In the genomic region with DNA sequence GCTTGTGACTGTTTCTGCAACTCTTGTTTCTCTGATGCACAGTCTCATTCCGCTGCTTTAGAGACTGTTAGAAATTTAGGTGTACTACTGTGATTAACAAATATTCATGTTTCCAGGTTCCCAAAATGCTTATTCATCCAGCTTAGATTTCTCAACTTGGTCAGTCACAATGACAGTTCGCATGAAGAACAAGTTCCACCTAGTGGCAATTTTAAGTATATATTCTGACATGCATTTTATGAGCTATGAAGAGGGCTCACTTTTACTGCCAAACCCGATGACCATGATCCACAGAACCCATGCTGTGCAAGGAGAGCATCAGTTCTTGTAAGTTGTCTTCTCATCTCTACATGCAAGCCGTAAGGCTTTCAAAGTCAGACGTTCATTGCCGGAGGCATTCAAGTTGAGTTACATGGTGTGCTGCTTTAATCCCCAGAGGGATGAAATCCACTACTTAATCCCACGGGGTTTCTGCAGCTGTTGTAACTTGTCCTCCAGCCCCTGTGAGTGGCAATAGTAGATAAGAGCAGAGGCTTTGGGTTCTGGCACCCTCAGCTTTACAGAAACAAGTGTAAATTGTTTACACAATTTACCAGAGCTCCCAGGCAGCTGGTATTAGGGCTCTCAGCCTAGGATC, we compare ENCODE assay signal across 10 mouse cellular contexts. TPM values are rescaled to one million over a fixed set of nuclear protein-coding genes. Genes with fewer than 3 reads are reported as not detected.
DNase-seq lines count a peak whose midpoint lies in the region; ATAC-seq and TF ChIP-seq lines count a peak whose summit lies in the region.
"Had no signal": no experiment of that assay in that cellular context is flagged by ENCODE, and none has a peak within 500 bp of the region (broad histone marks: within the 10 kb centered on the region; RNA-seq: fewer than 3 reads in every experiment).

No protein-coding gene starts in this region.

- intact Hi-C loops in heart, adult 2 months (cut with DNase I): loop anchor here (10.0 kb wide), 1 partner anchor 231 kb away; no protein-coding TSS in a partner anchor

- DNase-seq in heart, adult 2 months: peak in 1 of 2 experiments; percentile 29
- DNase-seq in midbrain, postnatal 0 days (ENCODE audit: low spot score): peak; percentile 42
- DNase-seq in midbrain, embryonic 11.5 days (ENCODE audit: low spot score, missing footprints): no peak
- DNase-seq in urinary bladder, postnatal 25 days (ENCODE audit: low spot score): no peak
- no peak for DNase-seq in right cerebral cortex, postnatal 10 days (ENCODE audit: low spot score in 2 of 2)
- DNase-seq in adrenal gland, postnatal 14 days: no peak
- DNase-seq: gastrocnemius, postnatal 14 days had no signal

- TF ChIP-seq POLR2A in heart, adult 2 months (IDR thresholded peaks at IDR 0.05; ENCODE audit: insufficient read depth, low read depth, low read length): no peak

- ATAC-seq in heart, embryonic 12.5 days (ENCODE audit: insufficient number of reproducible peaks, low FRiP score): no peak
- ATAC-seq in midbrain, postnatal 0 days (ENCODE audit: low FRiP score): no peak
- no peak for ATAC-seq in midbrain, embryonic 11.5 days (ENCODE audit: low FRiP score)
- 0 out of 2 replicates have a peak, but pooled peaks have one; percentile 46 for ATAC-seq in erythroblast, adult 5-6 weeks (replicated peaks; ENCODE audit: low FRiP score, poor library complexity, severe bottlenecking)

- WGBS in heart, adult 2 months: 26% methylated on average over 7 of the region's 7 CpGs
- WGBS in heart, embryonic 12.5 days: 42% methylated on average over 7 of the region's 7 CpGs
- 28% methylated on average over 7 of the region's 7 CpGs for WGBS in midbrain, postnatal 0 days
- WGBS in midbrain, embryonic 11.5 days: 41% methylated on average over 7 of the region's 7 CpGs

- H3K36me3 ChIP-seq in heart, adult 2 months (ENCODE audit: control insufficient read depth, insufficient read depth, low read length): no peaks in the 10 kb centered on the region
- no peaks in the 10 kb centered on the region for H3K36me3 ChIP-seq in heart, embryonic 12.5 days
- H3K36me3 ChIP-seq in midbrain, postnatal 0 days (ENCODE audit: insufficient read depth, low read length): no peaks in the 10 kb centered on the region
- no peaks in the 10 kb centered on the region for H3K36me3 ChIP-seq in midbrain, embryonic 11.5 days (ENCODE audit: control insufficient read depth, insufficient read depth, low read length)

- peak; percentile 75 for TF ChIP-seq CTCF in heart, adult 2 months (IDR thresholded peaks at IDR 0.05)
- peak; percentile 73 for TF ChIP-seq CTCF in midbrain, postnatal 0 days (IDR thresholded peaks at IDR 0.05)

- no peak for TF ChIP-seq EP300 in heart, adult 2 months (IDR thresholded peaks at IDR 0.05; ENCODE audit: insufficient read depth, low read depth, low read length)

- H3K9ac ChIP-seq in heart, adult 2 months (ENCODE audit: low read depth, low read length): no peak overlapping the region
- H3K9ac ChIP-seq in heart, embryonic 12.5 days: no peak overlapping the region
- H3K9ac ChIP-seq in midbrain, postnatal 0 days (replicated peaks; ENCODE audit: low read length, poor library complexity, severe bottlenecking): no peak overlapping the region
- no peak overlapping the region for H3K9ac ChIP-seq in midbrain, embryonic 11.5 days (ENCODE audit: low read length)

- H3K9me3 ChIP-seq in heart, embryonic 12.5 days (replicated peaks): no peaks in the 10 kb centered on the region
- no peaks in the 10 kb centered on the region for H3K9me3 ChIP-seq in midbrain, postnatal 0 days (ENCODE audit: low read length)
- H3K9me3 ChIP-seq in midbrain, embryonic 11.5 days (ENCODE audit: control insufficient read depth, low read length): no peaks in the 10 kb centered on the region

- H3K79me2 ChIP-seq in heart, adult 2 months (replicated peaks; ENCODE audit: control insufficient read depth, insufficient read depth, low read length): no peaks in the 10 kb centered on the region

- H3K4me2 ChIP-seq in heart, embryonic 12.5 days: no peak overlapping the region
- no peak overlapping the region for H3K4me2 ChIP-seq in midbrain, postnatal 0 days (ENCODE audit: low read depth, low read length, poor library complexity, severe bottlenecking)
- no peak overlapping the region for H3K4me2 ChIP-seq in midbrain, embryonic 11.5 days

- no peaks in the 10 kb centered on the region for H3K27me3 ChIP-seq in heart, adult 2 months (ENCODE audit: control insufficient read depth, insufficient read depth, low read length)
- peaks cover 29% of the 10 kb centered on the region for H3K27me3 ChIP-seq in heart, embryonic 12.5 days (replicated peaks)
- H3K27me3 ChIP-seq in midbrain, postnatal 0 days (ENCODE audit: insufficient read depth, low read length): no peaks in the 10 kb centered on the region
- no peaks in the 10 kb centered on the region for H3K27me3 ChIP-seq in midbrain, embryonic 11.5 days (ENCODE audit: control insufficient read depth, insufficient read depth, low read length)

- H3K27ac ChIP-seq in heart, adult 2 months: no peak overlapping the region
- no peak overlapping the region for H3K27ac ChIP-seq in heart, embryonic 12.5 days (ENCODE audit: poor library complexity, severe bottlenecking)
- no peak overlapping the region for H3K27ac ChIP-seq in midbrain, postnatal 0 days (ENCODE audit: low read depth, low read length)
- no peak overlapping the region for H3K27ac ChIP-seq in midbrain, embryonic 11.5 days (ENCODE audit: low read depth, low read length)

- H3K4me3 ChIP-seq in heart, adult 2 months: no peak overlapping the region
- no peak overlapping the region for H3K4me3 ChIP-seq in heart, embryonic 12.5 days
- no peak overlapping the region for H3K4me3 ChIP-seq in midbrain, postnatal 0 days (ENCODE audit: low read depth, low read length)
- no peak overlapping the region for H3K4me3 ChIP-seq in midbrain, embryonic 11.5 days (ENCODE audit: low read depth, low read length)

- H3K4me1 ChIP-seq in heart, adult 2 months (ENCODE audit: control insufficient read depth, insufficient read depth, low read length): no peaks in the 10 kb centered on the region; the same call in none of the 2 replicates
- no peaks in the 10 kb centered on the region for H3K4me1 ChIP-seq in heart, embryonic 12.5 days (replicated peaks)
- H3K4me1 ChIP-seq in midbrain, postnatal 0 days (ENCODE audit: insufficient read depth, low read length): no peaks in the 10 kb centered on the region
- H3K4me1 ChIP-seq in midbrain, embryonic 11.5 days (ENCODE audit: control insufficient read depth, insufficient read depth, low read length): no peaks in the 10 kb centered on the region

RNA-seq across cellular contexts. Expression of gene Acoxl, which starts 6.8 kb away (rescaled TPM):
- total RNA-seq in heart, adult 2 months (2021): not detected
- 0.14 TPM in 1 of 2 replicates, not detected in the other for polyA plus RNA-seq in heart, adult 2 months (2012; rRNA removed)
- polyA plus RNA-seq in heart, embryonic 12.5 days (2016; fragmentation: Nextera tagmentation; extraction: Ambion mirVana): 0.19 and 0.32 TPM in 2 replicates
- 0.05 TPM in 1 of 2 replicates, not detected in the other for total RNA-seq in midbrain, postnatal 0 days (2014; rRNA removed)
- 0.12 and 0.31 TPM in 2 replicates for polyA plus RNA-seq in midbrain, postnatal 0 days (2015; fragmentation: Nextera tagmentation; extraction: Ambion mirVana)
- polyA plus RNA-seq in midbrain, embryonic 11.5 days (2014; fragmentation: Nextera tagmentation; extraction: Ambion mirVana): 0.18 TPM in 1 of 2 replicates, not detected in the other
- not detected in 2 replicates for total RNA-seq in erythroblast, adult 5-6 weeks (2015; ENCODE audit: low replicate concordance)
- total RNA-seq in erythroblast, adult 5-6 weeks (2017; ENCODE audit: low replicate concordance): not detected in 2 replicates
- total RNA-seq in adrenal gland, postnatal 14 days (2021): 0.23 and 0.48 TPM in 2 replicates
- total RNA-seq: left cerebral cortex, postnatal 36 days had no signal

RNA-seq across cellular contexts. Expression of gene Bub1, which starts 13.8 kb away (rescaled TPM):
- under 1 TPM in 1 of 2 experiments, not detected in 1; 0.29 TPM for total RNA-seq in heart, adult 2 months (2021)
- polyA plus RNA-seq in heart, adult 2 months (2012; rRNA removed): 0.21 and 0.32 TPM in 2 replicates
- polyA plus RNA-seq in heart, embryonic 12.5 days (2016; fragmentation: Nextera tagmentation; extraction: Ambion mirVana): 50.0 and 54.9 TPM in 2 replicates
- 3.7 and 8.8 TPM in 2 replicates for total RNA-seq in midbrain, postnatal 0 days (2014; rRNA removed)
- polyA plus RNA-seq in midbrain, postnatal 0 days (2015; fragmentation: Nextera tagmentation; extraction: Ambion mirVana): 1.9 and 2.2 TPM in 2 replicates
- 33.7 and 37.5 TPM in 2 replicates for polyA plus RNA-seq in midbrain, embryonic 11.5 days (2014; fragmentation: Nextera tagmentation; extraction: Ambion mirVana)
- total RNA-seq in erythroblast, adult 5-6 weeks (2015; ENCODE audit: low replicate concordance): 17.6 and 31.1 TPM in 2 replicates
- 18.7 and 20.6 TPM in 2 replicates for total RNA-seq in erythroblast, adult 5-6 weeks (2017; ENCODE audit: low replicate concordance)
- 6.0 and 7.3 TPM in 2 replicates for total RNA-seq in adrenal gland, postnatal 14 days (2021)

RNA-seq across cellular contexts. Expression of gene Mtln, which starts 53.2 kb away (rescaled TPM):
- 10 to 100 TPM; 49.6 to 56.7 TPM for total RNA-seq in heart, adult 2 months (2021)
- 54.0 and 56.1 TPM in 2 replicates for polyA plus RNA-seq in heart, adult 2 months (2012; rRNA removed)
- polyA plus RNA-seq in heart, embryonic 12.5 days (2016; fragmentation: Nextera tagmentation; extraction: Ambion mirVana): 40.5 and 40.9 TPM in 2 replicates
- 10.9 and 24.4 TPM in 2 replicates for total RNA-seq in midbrain, postnatal 0 days (2014; rRNA removed)
- 56.6 and 63.0 TPM in 2 replicates for polyA plus RNA-seq in midbrain, postnatal 0 days (2015; fragmentation: Nextera tagmentation; extraction: Ambion mirVana)
- 30.1 and 30.8 TPM in 2 replicates for polyA plus RNA-seq in midbrain, embryonic 11.5 days (2014; fragmentation: Nextera tagmentation; extraction: Ambion mirVana)
- total RNA-seq in erythroblast, adult 5-6 weeks (2015; ENCODE audit: low replicate concordance): 1.7 and 5.6 TPM in 2 replicates
- total RNA-seq in erythroblast, adult 5-6 weeks (2017; ENCODE audit: low replicate concordance): 2.1 and 7.9 TPM in 2 replicates
- 68.9 and 70.2 TPM in 2 replicates for total RNA-seq in adrenal gland, postnatal 14 days (2021)

RNA-seq across cellular contexts. Expression of gene Nphp1, which starts 56.8 kb away (rescaled TPM):
- total RNA-seq in heart, adult 2 months (2021): 1 to 10 TPM; 7.7 to 9.1 TPM
- polyA plus RNA-seq in heart, adult 2 months (2012; rRNA removed): 7.0 and 13.3 TPM in 2 replicates
- polyA plus RNA-seq in heart, embryonic 12.5 days (2016; fragmentation: Nextera tagmentation; extraction: Ambion mirVana): 14.8 and 15.6 TPM in 2 replicates
- 10.4 and 11.3 TPM in 2 replicates for total RNA-seq in midbrain, postnatal 0 days (2014; rRNA removed)
- polyA plus RNA-seq in midbrain, postnatal 0 days (2015; fragmentation: Nextera tagmentation; extraction: Ambion mirVana): 17.1 and 18.6 TPM in 2 replicates
- polyA plus RNA-seq in midbrain, embryonic 11.5 days (2014; fragmentation: Nextera tagmentation; extraction: Ambion mirVana): 35.5 and 36.5 TPM in 2 replicates
- total RNA-seq in erythroblast, adult 5-6 weeks (2015; ENCODE audit: low replicate concordance): 0.63 and 3.3 TPM in 2 replicates
- 0.84 and 2.6 TPM in 2 replicates for total RNA-seq in erythroblast, adult 5-6 weeks (2017; ENCODE audit: low replicate concordance)
- 18.7 and 20.9 TPM in 2 replicates for total RNA-seq in adrenal gland, postnatal 14 days (2021)
